Mouse (Mus musculus): Measurements from ENCODE around the gene Mydgf. TPM values are rescaled to one million over a fixed set of nuclear protein-coding genes. Genes with fewer than 3 reads are reported as not detected.

Gene Mydgf
- polyA plus RNA-seq, 2 experiments from 2014 or later, result 57.3 to 59.9 TPM

GRCm38 (mm10) chr17:56191266-56191665 lies 7.5 kb upstream of the Mydgf start:
- no peak for ATAC-seq

DNA sequence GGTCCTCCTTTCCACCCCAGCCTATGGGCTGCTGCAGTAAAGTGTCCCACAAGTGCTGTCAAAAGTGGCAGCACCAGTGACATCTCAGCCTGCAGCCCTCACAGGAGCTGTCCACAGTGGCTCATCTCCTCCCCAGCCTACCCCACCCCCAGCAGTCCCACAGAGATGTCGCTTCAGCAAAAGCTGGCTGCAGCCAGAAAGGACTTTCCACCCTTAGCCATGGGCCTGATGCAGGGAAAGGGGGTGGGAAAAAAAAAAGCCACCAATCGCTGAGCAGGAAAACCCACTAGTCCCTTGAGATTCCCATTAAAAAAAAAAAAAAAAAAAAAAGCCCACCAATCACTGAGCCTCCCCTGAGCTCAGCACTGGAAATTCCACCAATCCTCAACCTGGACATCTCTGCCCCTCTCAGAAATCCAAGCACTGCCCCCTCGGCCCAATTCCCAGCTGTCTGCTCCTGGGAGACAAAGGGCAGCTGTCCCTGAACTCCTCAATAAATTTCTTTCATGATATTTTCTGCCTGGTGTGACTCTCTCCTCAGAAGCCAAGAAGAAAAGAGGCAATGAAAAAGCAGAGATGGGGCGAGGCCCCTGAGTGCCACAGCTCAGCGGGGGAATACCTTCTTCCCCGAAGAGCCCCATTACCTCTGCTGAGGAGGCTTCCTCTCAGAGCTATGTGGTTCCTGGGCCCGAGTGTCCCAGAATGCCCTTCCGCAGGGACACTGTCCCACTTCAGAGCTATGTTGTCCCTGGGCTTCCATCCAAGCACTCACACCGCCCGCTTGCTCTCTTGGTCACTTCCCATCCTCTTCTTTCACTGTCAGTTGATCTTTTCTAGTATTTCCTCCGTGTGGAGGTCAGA lies 1.8 kb upstream of the Mydgf start:
- ATAC-seq, result no peak

- ATAC-seq, result peak; percentile 8
Measured at GRCm38 (mm10) chr17:56182975-56183657, 604 bp downstream of the Mydgf start.

GRCm38 (mm10) chr17:56175416-56175815 lies 8.3 kb downstream of the Mydgf start:
- ATAC-seq, result no peak

DNA sequence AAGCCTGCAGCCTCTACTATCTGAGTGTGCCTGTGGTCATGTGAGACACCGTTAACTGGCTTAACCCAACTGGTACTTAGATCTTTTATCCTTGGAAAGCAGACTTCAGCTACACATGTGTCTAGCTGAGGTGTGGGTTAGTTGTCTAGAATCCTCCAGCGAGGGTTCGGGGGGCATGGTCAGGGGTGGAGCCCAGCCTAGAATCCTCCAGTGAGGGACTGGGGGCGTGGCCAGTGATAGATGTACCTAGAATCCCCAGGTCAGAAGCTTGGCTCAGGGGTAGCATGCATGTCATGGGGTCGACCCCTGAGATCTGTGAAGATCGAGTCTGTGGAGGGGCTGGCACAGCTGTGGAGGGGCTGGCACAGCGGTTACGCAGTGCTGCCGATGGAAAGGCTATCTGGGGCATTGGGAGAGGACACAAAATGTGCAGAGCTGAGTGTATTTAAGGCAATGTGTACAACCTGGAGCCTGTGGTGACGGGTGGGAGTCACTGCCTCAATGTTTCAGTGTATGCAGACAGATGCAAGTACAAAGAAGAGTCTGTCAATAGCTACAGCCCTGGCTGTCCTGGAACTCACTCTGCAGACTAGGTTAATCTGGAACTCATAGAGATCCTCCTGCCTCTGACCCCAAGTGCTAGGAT lies 10.2 kb downstream of the Mydgf start:
- ATAC-seq, result no peak

- no peak for ATAC-seq
Measured at GRCm38 (mm10) chr17:56171881-56172280, 11.8 kb downstream of the Mydgf start.

- no peak for ATAC-seq
Measured at GRCm38 (mm10) chr17:56171456-56171855, 12.3 kb downstream of the Mydgf start.

GRCm38 (mm10) chr17:56170636-56171035 lies 13.1 kb downstream of the Mydgf start:
- no peak for ATAC-seq

- ATAC-seq, result peak; percentile 76
Measured at GRCm38 (mm10) chr17:56169830-56170229, 13.9 kb downstream of the Mydgf start.

DNA sequence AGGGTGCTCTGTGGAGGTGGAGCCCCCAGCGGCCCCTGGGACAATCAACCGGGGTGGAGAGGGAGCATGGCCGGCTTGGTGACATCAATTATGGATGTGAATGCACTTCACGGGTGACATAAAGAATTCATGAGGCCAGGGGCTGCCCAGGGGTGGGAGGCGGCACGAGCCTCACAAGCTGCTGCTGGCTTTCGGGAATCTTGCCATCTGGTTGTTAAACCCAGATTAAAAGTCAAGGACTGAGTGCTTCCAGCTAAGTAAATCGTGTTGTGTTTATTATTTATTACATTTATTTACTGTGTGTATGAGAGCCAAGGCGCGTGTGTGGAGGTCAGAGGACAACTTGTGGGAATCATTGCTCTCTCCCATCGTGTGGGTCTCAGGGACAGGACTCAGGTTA lies 18.0 kb downstream of the Mydgf start:
- ATAC-seq, result no peak

- no peak for ATAC-seq
Measured at GRCm38 (mm10) chr17:56164510-56164909, 19.2 kb downstream of the Mydgf start.

DNA sequence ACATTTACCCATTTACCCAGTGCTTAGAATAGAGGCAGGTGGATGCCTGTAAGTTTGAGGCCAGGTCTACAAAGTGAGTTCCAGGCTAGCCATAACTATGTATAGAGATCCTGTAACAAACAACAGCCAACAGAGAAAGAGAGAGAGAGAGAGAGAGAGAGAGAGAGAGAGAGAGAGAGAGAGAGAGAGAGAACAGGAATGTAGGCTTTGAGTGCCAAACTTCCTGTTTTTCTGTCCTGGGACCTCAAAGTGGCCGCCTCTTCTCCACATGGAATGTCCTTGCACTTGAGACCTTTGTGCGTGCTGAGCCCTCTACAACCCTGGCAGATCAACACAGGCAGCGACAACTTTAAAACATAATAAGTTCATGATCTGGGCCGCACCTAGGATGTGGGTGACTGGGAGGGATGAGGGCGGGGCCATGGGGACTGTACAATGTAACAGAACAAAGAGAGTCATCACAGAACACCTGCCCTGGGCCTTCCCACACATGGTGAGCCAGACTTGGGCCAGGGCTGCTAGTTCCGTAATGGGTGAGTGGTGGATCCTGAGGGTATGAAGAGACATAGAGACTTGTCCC lies 20.1 kb downstream of the Mydgf start:
- peak; percentile 76 for ATAC-seq

GRCm38 (mm10) chr17:56162231-56162774 lies 21.4 kb downstream of the Mydgf start, which contains the start of gene Tnfaip8l1:
Gene Tnfaip8l1 (plus strand): TSS chr17:56162477.
- peak; percentile 89 for ATAC-seq

GRCm38 (mm10) chr17:56159729-56160128 lies 24.0 kb downstream of the Mydgf start:
- no peak for ATAC-seq

- no peak for ATAC-seq
Measured at GRCm38 (mm10) chr17:56153643-56154042, 30.1 kb downstream of the Mydgf start.

DNA sequence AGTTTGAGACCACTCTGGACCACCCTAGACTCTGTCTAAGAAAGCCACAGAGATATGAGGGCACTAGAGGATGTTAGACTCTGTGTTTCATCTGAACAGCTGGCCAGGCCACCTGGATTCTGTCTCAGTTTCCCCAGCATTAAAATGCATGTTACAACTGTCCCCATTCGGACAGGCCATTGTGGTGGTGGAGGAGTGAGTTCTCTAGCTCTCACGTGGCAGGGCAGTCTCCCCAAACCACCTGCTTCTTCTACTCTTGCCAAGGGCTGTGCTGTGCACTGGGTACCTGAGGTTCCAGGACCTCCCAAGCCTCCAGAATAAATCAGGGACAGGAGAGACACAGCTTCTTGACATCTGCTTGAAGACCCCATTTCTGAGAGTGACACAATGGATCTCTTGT lies 33.8 kb downstream of the Mydgf start:
- no peak for ATAC-seq

GRCm38 (mm10) chr17:56148790-56149618 lies 34.7 kb downstream of the Mydgf start:
- no peak for ATAC-seq

DNA sequence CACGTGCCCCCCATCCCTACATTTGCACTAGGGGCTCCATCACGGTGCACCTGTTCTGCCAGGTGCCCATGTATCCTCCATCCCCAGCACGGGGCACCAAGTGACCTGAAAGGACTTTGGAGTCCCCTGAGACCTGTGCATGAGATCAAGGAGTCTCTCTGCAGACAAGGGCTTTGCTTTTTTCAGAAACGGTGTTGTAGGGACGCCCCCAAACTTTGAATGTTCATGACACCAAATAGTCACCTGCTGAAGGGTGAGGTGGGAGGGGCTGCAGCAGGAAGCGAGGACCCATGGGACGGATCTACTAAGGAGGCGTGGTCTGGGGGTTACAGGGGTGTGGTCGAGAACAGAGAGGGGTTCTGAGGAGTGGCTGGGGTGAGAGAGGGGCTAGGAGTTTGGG lies 35.4 kb downstream of the Mydgf start:
- ATAC-seq, result no peak

- ATAC-seq, result no peak
Measured at GRCm38 (mm10) chr17:56147420-56147819, 36.3 kb downstream of the Mydgf start.

DNA sequence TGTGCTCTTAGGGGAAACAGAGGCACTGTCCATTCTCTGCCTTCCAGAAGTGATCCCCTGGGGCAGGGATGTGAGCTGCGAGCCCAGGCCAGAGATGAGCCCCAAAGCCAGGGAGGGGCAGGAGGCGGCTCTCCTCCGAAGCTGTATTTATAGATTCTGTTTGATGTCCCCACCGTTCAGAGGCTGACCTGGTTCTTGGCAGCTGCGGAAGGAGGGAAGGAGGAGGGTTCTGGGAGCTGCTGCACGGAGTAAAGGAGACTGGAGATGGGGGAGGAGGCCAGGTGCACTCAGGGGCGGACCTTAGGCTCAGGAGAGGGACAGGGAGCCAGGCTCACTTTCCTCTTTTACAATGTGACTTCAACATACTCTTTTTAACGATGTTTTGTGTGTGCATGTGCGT lies 37.6 kb downstream of the Mydgf start:
- ATAC-seq, result no peak

DNA sequence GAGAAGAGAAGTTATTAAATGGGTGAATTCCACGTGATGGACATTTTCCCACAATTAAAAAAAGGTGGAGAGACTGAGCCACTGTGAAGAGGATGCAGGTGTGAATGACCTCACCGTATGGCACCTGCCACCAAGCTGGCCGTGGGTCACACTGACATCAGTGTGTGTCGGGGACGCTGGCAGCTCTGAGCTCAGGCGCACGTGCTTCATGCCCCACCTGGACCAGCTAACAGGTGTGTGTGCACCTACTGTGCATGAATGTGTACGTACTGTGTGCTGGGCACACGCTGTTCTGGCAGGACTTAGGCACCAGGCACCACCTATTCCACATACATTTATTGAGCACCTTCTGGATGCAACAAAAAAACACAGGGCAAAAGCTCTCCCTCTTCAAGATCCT lies 39.2 kb downstream of the Mydgf start:
- ATAC-seq, result no peak
